Mouse (Mus musculus): ENCODE results near the gene Osbpl8.
"Not testable (repeated sequence)": the region's sequence is repeated elsewhere in the genome, so short reads cannot be mapped to it uniquely, and the experiment has no call there.

DNA sequence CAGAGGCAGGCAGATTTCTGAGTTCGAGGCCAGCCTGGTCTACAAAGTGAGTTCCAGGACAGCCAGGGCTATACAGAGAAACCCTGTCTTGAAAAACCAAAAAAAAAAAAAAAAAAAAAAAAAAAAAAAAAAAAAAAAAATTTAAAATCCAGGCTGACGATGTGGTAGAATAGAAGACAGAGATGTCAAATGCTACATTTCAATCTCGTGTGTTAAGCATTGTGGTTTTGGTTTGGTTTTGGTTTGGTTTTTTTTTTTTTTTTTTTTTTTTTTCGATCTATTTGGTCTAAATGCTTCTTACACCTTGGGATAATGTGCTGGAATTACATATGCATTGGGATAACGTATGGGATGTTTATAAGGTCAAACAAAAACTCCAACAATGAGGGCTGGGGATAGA, 28.2 kb upstream of the Osbpl8 start:
- not testable (repeated sequence) for TF ChIP-seq CTCF (IDR thresholded peaks at IDR 0.05; ENCODE audit: low read depth, low read length); POLR2A (IDR thresholded peaks at IDR 0.05; ENCODE audit: extremely low read depth, insufficient read depth, low read length)

Data from liver, adult 2 months (tissue).